Mouse (Mus musculus) olfactory bulb, adult 2 months (tissue): ENCODE measurements around the gene Dstyk. TPM values are rescaled to one million over a fixed set of nuclear protein-coding genes. Genes with fewer than 3 reads are reported as not detected.

Source experiments
- H3K27ac ChIP-seq: fragments of 200-500 bp; 2 replicates; pipeline ENCODE4 v1.5.1; 2012; ENCODE audit warnings: low read depth, low read length; ENCODE audit not compliant: insufficient read depth
- H3K4me1 ChIP-seq: fragments of 200-500 bp; 2 replicates; pipeline ENCODE4 v1.6.1; 2012; ENCODE audit warnings: low read length; ENCODE audit not compliant: control insufficient read depth, insufficient read depth
- H3K4me3 ChIP-seq: fragments of 200-500 bp; 2 replicates; pipeline ENCODE4 v1.5.1; 2012; ENCODE audit warnings: mild to moderate bottlenecking, low read depth, low read length, moderate library complexity; ENCODE audit not compliant: insufficient read depth
- CTCF ChIP-seq: fragments of 200-500 bp; IDR thresholded peaks from 2 replicates; pipeline ENCODE4 v1.5.1; 2012; ENCODE audit warnings: low read depth, mild to moderate bottlenecking, low read length, moderate library complexity; ENCODE audit not compliant: insufficient read depth
- POLR2A ChIP-seq: fragments of 200-500 bp; IDR thresholded peaks from 2 replicates; pipeline ENCODE4 v1.6.1; 2012; ENCODE audit warnings: mild to moderate bottlenecking, low read depth, low read length, moderate library complexity; ENCODE audit not compliant: insufficient read depth
- WGBS: fragments of 180-500 bp; shearing (Covaris S2); methylation state at CpG from one replicate; pipeline ENCODE4 v1.1.7; 2018; 5-methylcytosine and 5-hydroxymethylcytosine counted together
- polyA plus RNA-seq: library from polyadenylated mRNA; stranded (reverse); fragments of >200 nt; gene quantifications from 2 replicates; pipeline ENCODE4 v1.2.4, GENCODE M21; 2012; ENCODE audit warnings: low replicate concordance; ENCODE audit not compliant: missing spikeins, insufficient read depth, insufficient read length

The Dstyk gene
- polyA plus RNA-seq, 1 experiment = not detected

DNA sequence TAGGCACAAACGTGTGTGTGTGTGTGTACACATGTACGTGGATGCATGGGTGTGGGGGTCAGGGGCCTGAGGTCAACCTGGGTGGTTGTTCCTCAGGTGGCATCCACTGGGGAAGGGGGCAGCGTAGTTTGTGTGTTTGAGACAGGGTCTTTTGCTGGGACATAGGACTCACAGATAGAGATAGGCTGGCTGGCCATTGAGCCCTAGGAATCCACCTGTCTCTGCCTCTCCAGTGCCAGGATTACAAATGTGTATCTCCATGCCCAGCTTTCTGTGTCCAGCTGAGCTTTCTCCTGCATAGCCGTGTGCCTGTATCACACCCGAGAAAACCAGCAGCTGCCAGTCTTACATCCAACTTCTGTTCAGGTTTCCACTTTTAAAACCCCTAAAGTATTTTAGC lies 92.4 kb downstream of the Dstyk start:
- Histone ChIP-seq H3K4me1 (peaks cover 5% of the 10 kb centered on the region; the same call in 1 of the 2 replicates), H3K4me3 (no peak overlapping the region), H3K27ac (no peak overlapping the region)
- TF ChIP-seq POLR2A = no peak
- TF ChIP-seq CTCF = no peak
- WGBS = 84% methylated on average over 5 of the region's 5 CpGs

DNA sequence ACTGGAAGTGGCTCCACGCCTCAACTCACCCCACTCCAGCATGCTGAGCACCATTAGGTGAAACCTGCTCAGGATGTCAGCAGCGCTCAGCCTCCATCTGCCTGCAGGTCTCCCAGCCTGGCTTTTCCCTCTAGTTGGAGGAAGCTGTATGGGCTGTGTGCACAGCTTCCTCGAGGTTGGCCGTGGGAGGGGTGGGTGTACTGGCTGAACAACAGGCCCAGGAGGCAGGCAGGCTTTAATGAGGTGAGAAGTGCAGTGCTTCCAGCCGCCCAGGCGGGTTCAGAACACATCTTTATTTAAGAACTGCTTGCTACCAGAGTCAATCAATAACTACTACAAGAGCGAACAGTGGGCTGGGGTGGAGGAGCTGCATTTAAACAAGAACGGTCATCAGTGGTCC lies 94.2 kb downstream of the Dstyk start:
- 52% methylated on average over 8 of the region's 8 CpGs for WGBS
- TF ChIP-seq CTCF (no peak), POLR2A (no peak)

DNA sequence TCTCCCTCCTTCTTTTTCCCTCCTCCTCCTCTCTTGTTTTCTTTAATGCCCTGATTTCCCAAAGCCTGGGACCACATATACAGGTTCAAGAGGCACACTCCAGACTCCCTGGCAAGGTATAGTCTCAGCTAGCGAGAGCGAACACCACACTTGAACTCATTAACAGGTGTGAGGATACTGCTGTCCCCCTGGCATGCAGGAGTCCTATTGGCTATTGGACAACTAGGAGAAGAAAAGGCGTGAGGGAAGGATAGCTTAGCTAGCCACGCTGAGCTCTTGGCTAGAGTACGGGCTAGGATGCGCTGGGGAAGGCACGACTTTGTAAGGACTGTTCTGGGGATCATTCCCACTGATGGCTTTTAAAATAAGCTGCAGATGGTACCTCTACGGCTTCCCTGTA lies 94.8 kb downstream of the Dstyk start:
- Histone ChIP-seq H3K4me1 (peaks cover 5% of the 10 kb centered on the region; the same call in 1 of the 2 replicates), H3K4me3 (no peak overlapping the region), H3K27ac (no peak overlapping the region)
- TF ChIP-seq POLR2A (no peak), CTCF (no peak)
- 83% methylated on average over 8 of the region's 8 CpGs for WGBS

More for the DNA sequence above, 94.2 kb downstream of the Dstyk start:
- H3K27ac ChIP-seq = no peak overlapping the region
- H3K4me1 ChIP-seq = peaks cover 5% of the 10 kb centered on the region; the same call in 1 of the 2 replicates
- H3K4me3 ChIP-seq = no peak overlapping the region

DNA sequence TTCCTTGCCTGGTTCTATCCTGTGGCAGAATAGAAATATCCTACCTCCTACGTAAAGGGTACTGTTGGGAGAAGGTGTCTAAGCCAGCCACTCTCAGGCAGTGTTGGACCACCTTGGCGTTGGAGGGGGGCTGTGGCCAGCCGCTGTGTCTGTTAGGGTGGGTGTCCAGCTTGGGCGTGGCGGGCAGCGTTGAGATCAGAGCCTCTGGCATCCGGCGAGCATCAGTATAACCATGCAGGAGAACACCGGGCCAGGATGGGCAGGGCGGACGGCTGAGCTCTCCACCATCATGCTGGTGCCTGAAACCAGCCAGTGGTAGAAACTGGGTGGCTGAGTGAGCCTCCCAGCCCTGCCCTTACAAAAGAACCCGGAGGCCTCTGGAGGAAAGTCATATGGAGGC lies 98.0 kb downstream of the Dstyk start:
- Histone ChIP-seq H3K4me1 (peaks cover 5% of the 10 kb centered on the region; the same call in 1 of the 2 replicates), H3K4me3 (no peak overlapping the region), H3K27ac (no peak overlapping the region)
- TF ChIP-seq POLR2A (no peak), CTCF (no peak)
- WGBS = 92% methylated on average over 12 of the region's 12 CpGs

Other genes with a start within 250 kb of the Dstyk start
- not detected in 2 replicates for gene Lemd1, start 226.1 kb upstream of the Dstyk start, polyA plus RNA-seq
- not detected in 2 replicates for gene AC124108.1, start 226.1 kb upstream of the Dstyk start, polyA plus RNA-seq
- gene Gm10188, start 187.8 kb upstream of the Dstyk start, polyA plus RNA-seq = not detected in 2 replicates
- not detected in 2 replicates for gene Klhdc8a, start 118.9 kb upstream of the Dstyk start, polyA plus RNA-seq
- not detected in 2 replicates for gene Nuak2, start 101.4 kb upstream of the Dstyk start, polyA plus RNA-seq
- gene Tmcc2, start 26.3 kb upstream of the Dstyk start, polyA plus RNA-seq = not detected in 2 replicates
- 138 TPM in 1 of 2 replicates, not detected in the other for gene Rbbp5, start 59.8 kb downstream of the Dstyk start, polyA plus RNA-seq
- not detected in 2 replicates for gene Tmem81, start 88.7 kb downstream of the Dstyk start, polyA plus RNA-seq
- not detected in 2 replicates for gene Cntn2, start 125.7 kb downstream of the Dstyk start, polyA plus RNA-seq